Mouse (Mus musculus): ENCODE data around the gene Ndufa6. TPM values are rescaled to one million over a fixed set of nuclear protein-coding genes. Genes with fewer than 3 reads are reported as not detected.

Gene Ndufa6
- polyA plus RNA-seq, 1 experiment, result 278 TPM

DNA sequence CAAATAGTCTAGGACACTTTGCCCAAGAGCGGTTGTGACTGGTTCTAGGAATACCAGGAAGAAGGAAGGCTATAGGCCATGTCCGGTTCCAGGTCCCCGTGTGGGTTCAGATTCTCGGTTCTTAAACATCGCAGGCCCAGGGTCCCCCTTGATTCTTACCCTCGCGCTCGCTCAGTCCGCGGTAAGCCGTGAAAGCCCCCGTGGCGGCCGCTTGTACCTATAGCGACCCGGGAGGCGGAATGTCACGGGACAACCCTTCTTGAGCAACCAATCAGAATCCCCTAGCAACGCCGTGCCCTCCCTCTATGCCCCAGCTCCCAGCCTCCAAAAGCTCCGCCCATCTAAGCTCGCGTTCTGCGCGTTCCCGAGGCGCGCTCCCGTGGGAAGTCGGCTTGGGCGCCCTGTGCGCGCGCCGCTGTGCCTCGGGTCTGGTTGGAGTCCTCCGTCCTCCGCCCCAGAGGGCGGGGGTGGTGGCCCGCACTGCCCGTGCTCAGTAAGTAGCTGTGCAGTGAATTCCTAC, 15.5 kb downstream of the Ndufa6 start, which contains the start of the genes Naga, Pheta2 and Smdt1:
TSS of gene Naga (minus strand) at position 333 of the 520 bp plus-strand sequence.
TSS of gene Pheta2 (plus strand) at position 350 of the 520 bp plus-strand sequence.
TSS of gene Smdt1 (plus strand) at position 367 of the 520 bp plus-strand sequence.
- H3K27me3 ChIP-seq (ENCODE audit: control insufficient read depth, insufficient read depth, low read length), result no peaks in the 10 kb centered on the region
- H3K27ac ChIP-seq (ENCODE audit: control insufficient read depth, insufficient read depth, low read length), result no peak within 1 kb of the TSS
- WGBS, result under 1% methylated on average over 41 of the region's 41 CpGs
- H3K4me1 ChIP-seq (replicated peaks; ENCODE audit: control insufficient read depth, insufficient read depth, low read length), result peaks cover 26% of the 10 kb centered on the region
- DNase-seq, result peak; percentile 97
- peak; percentile 67; the same call in 1 of the 2 replicates for TF ChIP-seq POLR2A (IDR thresholded peaks at IDR 0.05; ENCODE audit: control insufficient read depth, extremely low read depth, insufficient read depth, low read length, poor library complexity)
- TF ChIP-seq CTCF (IDR thresholded peaks at IDR 0.05; ENCODE audit: borderline replicate concordance, control insufficient read depth, extremely low read depth, insufficient read depth, low read length, poor library complexity), result 0 out of 2 replicates have a peak, but pooled peaks have one; percentile 41
- H3K4me3 ChIP-seq (ENCODE audit: control insufficient read depth, insufficient read depth, low read length), result peak within 1 kb of the TSS; percentile 60
- no peaks in the 10 kb centered on the region; the same call in 1 of the 2 replicates for H3K36me3 ChIP-seq (ENCODE audit: control insufficient read depth, insufficient read depth, low read length)

DNA sequence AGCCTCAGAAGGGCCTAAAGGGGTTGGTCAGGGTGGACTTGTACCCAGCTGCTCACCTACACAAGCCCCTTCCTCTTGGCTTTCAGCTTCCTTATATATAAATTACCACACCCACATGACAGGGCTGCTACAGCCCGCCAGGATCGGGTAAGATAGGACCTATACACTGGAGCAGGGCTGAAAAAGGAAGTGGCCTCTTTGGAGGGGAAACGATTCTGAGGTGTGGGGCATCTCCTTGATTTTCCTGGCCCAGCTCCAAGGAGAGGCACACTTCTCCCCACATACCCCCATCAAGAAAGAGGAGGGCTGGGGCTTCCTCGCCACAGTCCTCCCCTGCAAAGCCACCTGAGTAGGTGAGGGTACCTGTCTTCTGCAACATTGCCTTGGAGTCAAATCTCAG, 16.2 kb downstream of the Ndufa6 start:
- TF ChIP-seq CTCF (IDR thresholded peaks at IDR 0.05; ENCODE audit: borderline replicate concordance, control insufficient read depth, extremely low read depth, insufficient read depth, low read length, poor library complexity) (no peak), POLR2A (IDR thresholded peaks at IDR 0.05; ENCODE audit: control insufficient read depth, extremely low read depth, insufficient read depth, low read length, poor library complexity) (no peak)
- Histone ChIP-seq H3K4me3 (ENCODE audit: control insufficient read depth, insufficient read depth, low read length) (no peak overlapping the region; the same call in 1 of the 2 replicates), H3K27ac (ENCODE audit: control insufficient read depth, insufficient read depth, low read length) (no peak overlapping the region), H3K27me3 (ENCODE audit: control insufficient read depth, insufficient read depth, low read length) (no peaks in the 10 kb centered on the region), H3K4me1 (replicated peaks; ENCODE audit: control insufficient read depth, insufficient read depth, low read length) (peaks cover 26% of the 10 kb centered on the region), H3K36me3 (ENCODE audit: control insufficient read depth, insufficient read depth, low read length) (no peaks in the 10 kb centered on the region; the same call in 1 of the 2 replicates)
- 4% methylated on average over 4 of the region's 4 CpGs for WGBS
- DNase-seq, result peak; percentile 16

GRCm38 (mm10) chr15:82336629-82337028, 17.5 kb downstream of the Ndufa6 start:
- H3K36me3 ChIP-seq (ENCODE audit: control insufficient read depth, insufficient read depth, low read length), result no peaks in the 10 kb centered on the region; the same call in 1 of the 2 replicates

GRCm38 (mm10) chr15:82335194-82335593, 18.9 kb downstream of the Ndufa6 start:
- Histone ChIP-seq H3K27me3 (ENCODE audit: control insufficient read depth, insufficient read depth, low read length) (no peaks in the 10 kb centered on the region), H3K4me3 (ENCODE audit: control insufficient read depth, insufficient read depth, low read length) (no peak overlapping the region), H3K27ac (ENCODE audit: control insufficient read depth, insufficient read depth, low read length) (no peak overlapping the region), H3K4me1 (replicated peaks; ENCODE audit: control insufficient read depth, insufficient read depth, low read length) (peaks cover 11% of the 10 kb centered on the region), H3K36me3 (ENCODE audit: control insufficient read depth, insufficient read depth, low read length) (no peaks in the 10 kb centered on the region; the same call in 1 of the 2 replicates)
- 98% methylated on average over 4 of the region's 4 CpGs for WGBS
- TF ChIP-seq POLR2A (IDR thresholded peaks at IDR 0.05; ENCODE audit: control insufficient read depth, extremely low read depth, insufficient read depth, low read length, poor library complexity) (no peak), CTCF (IDR thresholded peaks at IDR 0.05; ENCODE audit: borderline replicate concordance, control insufficient read depth, extremely low read depth, insufficient read depth, low read length, poor library complexity) (no peak)
- DNase-seq, result no peak

More at GRCm38 (mm10) chr15:82336629-82337028, 17.5 kb downstream of the Ndufa6 start:
- Histone ChIP-seq H3K27me3 (ENCODE audit: control insufficient read depth, insufficient read depth, low read length) (no peaks in the 10 kb centered on the region), H3K4me3 (ENCODE audit: control insufficient read depth, insufficient read depth, low read length) (no peak overlapping the region), H3K27ac (ENCODE audit: control insufficient read depth, insufficient read depth, low read length) (no peak overlapping the region), H3K4me1 (replicated peaks; ENCODE audit: control insufficient read depth, insufficient read depth, low read length) (peaks cover 19% of the 10 kb centered on the region)
- DNase-seq, result no peak
- no peak for TF ChIP-seq CTCF (IDR thresholded peaks at IDR 0.05; ENCODE audit: borderline replicate concordance, control insufficient read depth, extremely low read depth, insufficient read depth, low read length, poor library complexity)
- no peak for TF ChIP-seq POLR2A (IDR thresholded peaks at IDR 0.05; ENCODE audit: control insufficient read depth, extremely low read depth, insufficient read depth, low read length, poor library complexity)
- 96% methylated on average over 12 of the region's 12 CpGs for WGBS

GRCm38 (mm10) chr15:82325382-82325781, 28.7 kb downstream of the Ndufa6 start:
- peaks cover 6% of the 10 kb centered on the region; the same call in 1 of the 2 replicates for H3K4me1 ChIP-seq (replicated peaks; ENCODE audit: control insufficient read depth, insufficient read depth, low read length)
- no peaks in the 10 kb centered on the region for H3K27me3 ChIP-seq (ENCODE audit: control insufficient read depth, insufficient read depth, low read length)
- H3K27ac ChIP-seq (ENCODE audit: control insufficient read depth, insufficient read depth, low read length), result no peak overlapping the region
- no peak for TF ChIP-seq CTCF (IDR thresholded peaks at IDR 0.05; ENCODE audit: borderline replicate concordance, control insufficient read depth, extremely low read depth, insufficient read depth, low read length, poor library complexity)
- no peak for TF ChIP-seq POLR2A (IDR thresholded peaks at IDR 0.05; ENCODE audit: control insufficient read depth, extremely low read depth, insufficient read depth, low read length, poor library complexity)
- WGBS, result 55% methylated on average over 2 of the region's 2 CpGs
- no peaks in the 10 kb centered on the region for H3K36me3 ChIP-seq (ENCODE audit: control insufficient read depth, insufficient read depth, low read length)
- no peak overlapping the region for H3K4me3 ChIP-seq (ENCODE audit: control insufficient read depth, insufficient read depth, low read length)
- no peak for DNase-seq

DNA sequence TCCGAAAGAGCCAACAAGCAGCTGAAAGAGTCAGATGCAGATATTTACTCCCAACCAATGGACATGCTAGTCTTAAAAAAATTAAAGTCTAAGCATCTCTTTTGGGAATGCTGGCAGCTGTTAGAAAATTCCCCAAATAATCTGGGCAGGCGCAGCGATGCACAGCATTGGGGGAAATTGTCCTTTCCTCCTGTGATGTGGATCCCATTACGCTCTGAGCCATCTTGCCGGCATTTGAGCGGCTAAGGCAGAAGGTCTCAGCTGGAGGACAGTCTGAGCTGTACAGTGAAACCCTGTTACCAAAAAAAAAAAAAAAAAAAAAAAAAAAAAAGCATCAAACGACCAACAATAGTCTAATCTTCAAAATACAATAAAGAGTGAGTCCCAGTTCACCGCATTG, 31.9 kb downstream of the Ndufa6 start:
- TF ChIP-seq CTCF (IDR thresholded peaks at IDR 0.05; ENCODE audit: borderline replicate concordance, control insufficient read depth, extremely low read depth, insufficient read depth, low read length, poor library complexity) (no peak), POLR2A (IDR thresholded peaks at IDR 0.05; ENCODE audit: control insufficient read depth, extremely low read depth, insufficient read depth, low read length, poor library complexity) (no peak)
- no peaks in the 10 kb centered on the region for H3K36me3 ChIP-seq (ENCODE audit: control insufficient read depth, insufficient read depth, low read length)
- 87% methylated on average over 8 of the region's 8 CpGs for WGBS
- H3K27ac ChIP-seq (ENCODE audit: control insufficient read depth, insufficient read depth, low read length), result no peak overlapping the region
- H3K4me3 ChIP-seq (ENCODE audit: control insufficient read depth, insufficient read depth, low read length), result no peak overlapping the region
- no peaks in the 10 kb centered on the region for H3K27me3 ChIP-seq (ENCODE audit: control insufficient read depth, insufficient read depth, low read length)
- DNase-seq, result no peak
- H3K4me1 ChIP-seq (replicated peaks; ENCODE audit: control insufficient read depth, insufficient read depth, low read length), result peaks cover 6% of the 10 kb centered on the region; the same call in 1 of the 2 replicates
